Mouse (Mus musculus) small intestine, adult 2 months (tissue): ENCODE measurements around the gene Tpcn1. TPM values are rescaled to one million over a fixed set of nuclear protein-coding genes. Genes with fewer than 3 reads are reported as not detected.

Source experiments
- H3K27ac ChIP-seq: fragments of 200-500 bp; 2 replicates; pipeline ENCODE4 v1.5.1; 2012; ENCODE audit warnings: low read depth, low read length, control low read depth, inconsistent platforms; ENCODE audit not compliant: insufficient read depth
- H3K27me3 ChIP-seq: fragments of 200-500 bp; 2 replicates; pipeline ENCODE4 v1.6.1; 2012; ENCODE audit warnings: mild to moderate bottlenecking, moderate library complexity, low read length, inconsistent platforms; ENCODE audit not compliant: control insufficient read depth, insufficient read depth
- H3K36me3 ChIP-seq: fragments of 200-500 bp; 2 replicates; pipeline ENCODE4 v1.6.1; 2012; ENCODE audit warnings: mild to moderate bottlenecking, low read length, control low read depth, inconsistent platforms; ENCODE audit not compliant: control insufficient read depth, insufficient read depth
- H3K4me1 ChIP-seq: fragments of 200-500 bp; 2 replicates; pipeline ENCODE4 v1.6.1; 2012; ENCODE audit warnings: low read length, inconsistent platforms, mixed read lengths; ENCODE audit not compliant: control insufficient read depth, insufficient read depth, insufficient read length
- H3K4me3 ChIP-seq: fragments of 200-500 bp; 2 replicates; pipeline ENCODE4 v1.5.1; 2012; ENCODE audit warnings: low read depth, mild to moderate bottlenecking, control low read depth, inconsistent platforms, low read length, moderate library complexity
- CTCF ChIP-seq: fragments of 200-500 bp; IDR thresholded peaks from 2 replicates; pipeline ENCODE4 v1.5.1; 2012; ENCODE audit warnings: low read depth, mild to moderate bottlenecking, control low read depth, inconsistent platforms, low read length, moderate library complexity, mixed read lengths; ENCODE audit not compliant: insufficient replicate concordance, insufficient read length; ENCODE audit errors: extremely low read depth
- POLR2A ChIP-seq: fragments of 200-500 bp; IDR thresholded peaks from 2 replicates; pipeline ENCODE4 v1.6.1; 2012; ENCODE audit warnings: low read depth, mild to moderate bottlenecking, control low read depth, inconsistent platforms, low read length, moderate library complexity
- WGBS: fragments of 180-500 bp; shearing (Covaris S2); methylation state at CpG from one replicate; pipeline ENCODE4 v1.1.7; 2018; 5-methylcytosine and 5-hydroxymethylcytosine counted together
- polyA plus RNA-seq: library from polyadenylated mRNA; depleted of rRNA; stranded (reverse); fragments of >200 nt; gene quantifications from 2 replicates; pipeline ENCODE4 v1.2.3, GENCODE M21; 2012

Tpcn1 gene
- polyA plus RNA-seq, 1 experiment, result 115 TPM

- Histone ChIP-seq H3K36me3 (peaks cover 54% of the 10 kb centered on the region), H3K4me1 (peaks cover 4% of the 10 kb centered on the region; the same call in 1 of the 2 replicates), H3K4me3 (no peak overlapping the region), H3K27ac (no peak overlapping the region), H3K27me3 (no peaks in the 10 kb centered on the region)
- 93% methylated on average over 24 of the region's 24 CpGs for WGBS
- TF ChIP-seq POLR2A (no peak), CTCF (no peak)
Observed at GRCm38 (mm10) chr5:120555871-120556270, 32.6 kb downstream of the Tpcn1 start.

- Histone ChIP-seq H3K27me3 (no peaks in the 10 kb centered on the region), H3K36me3 (peaks cover 56% of the 10 kb centered on the region), H3K27ac (no peak overlapping the region), H3K4me3 (no peak overlapping the region), H3K4me1 (no peaks in the 10 kb centered on the region)
- WGBS, result 96% methylated on average over 5 of the region's 5 CpGs
- no peak for TF ChIP-seq CTCF
- no peak for TF ChIP-seq POLR2A
Observed at GRCm38 (mm10) chr5:120550673-120551072, 37.8 kb downstream of the Tpcn1 start.

DNA sequence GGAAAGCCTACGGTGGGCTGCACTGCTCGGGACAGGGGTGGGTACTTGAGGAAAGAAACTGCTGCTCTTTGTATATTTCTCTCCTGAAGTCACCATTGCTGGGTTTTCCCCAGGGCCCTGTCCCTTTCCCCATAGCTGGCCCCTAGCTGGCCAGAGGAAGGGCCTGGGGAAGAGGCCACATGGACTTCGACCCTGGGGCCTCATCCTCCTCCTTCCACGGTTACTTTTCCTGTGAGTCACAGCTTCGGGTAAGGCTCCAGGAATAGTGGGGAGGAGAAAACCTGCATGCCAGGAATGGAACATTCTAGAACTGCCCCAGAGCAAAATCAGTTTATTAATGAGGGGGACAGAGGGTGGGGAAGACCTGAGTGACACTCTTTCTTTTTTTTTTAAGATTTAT, 38.3 kb downstream of the Tpcn1 start:
- H3K36me3 ChIP-seq, result peaks cover 51% of the 10 kb centered on the region
- no peaks in the 10 kb centered on the region for H3K4me1 ChIP-seq
- no peak for TF ChIP-seq CTCF
- no peak for TF ChIP-seq POLR2A
- H3K27ac ChIP-seq, result no peak overlapping the region
- no peaks in the 10 kb centered on the region for H3K27me3 ChIP-seq
- WGBS, result 44% methylated on average over 5 of the region's 5 CpGs
- no peak overlapping the region for H3K4me3 ChIP-seq

DNA sequence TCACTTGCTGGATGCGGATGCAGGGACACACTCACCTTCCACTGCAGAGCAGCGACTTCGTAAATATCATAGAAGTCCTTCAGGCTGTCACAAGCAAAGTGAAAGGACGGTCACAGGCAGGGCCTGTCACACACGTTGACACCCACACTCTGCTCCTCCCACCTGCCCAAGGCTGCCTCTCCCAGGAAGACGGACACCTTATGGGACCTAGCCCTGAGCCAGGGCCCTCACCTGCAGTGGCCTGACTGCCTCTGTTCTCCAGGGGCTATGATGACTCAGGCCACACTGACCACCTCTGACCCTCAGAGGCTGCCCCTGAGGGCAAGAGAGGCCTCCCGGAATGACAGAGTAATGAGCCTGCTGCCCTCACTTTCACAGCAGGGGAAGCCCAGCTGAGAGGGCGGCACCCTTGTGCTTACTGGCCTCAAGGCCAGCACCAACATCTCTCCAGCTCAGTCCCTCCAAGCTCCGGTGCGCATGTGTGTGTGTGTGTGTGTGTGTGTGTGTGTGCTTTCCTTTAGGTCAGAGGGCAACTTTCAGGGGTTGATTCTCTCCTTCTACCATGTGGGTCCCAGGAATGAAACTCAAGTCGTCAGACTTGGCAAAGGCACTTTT, 40.1 kb downstream of the Tpcn1 start:
- TF ChIP-seq CTCF (no peak), POLR2A (no peak)
- Histone ChIP-seq H3K27ac (no peak overlapping the region), H3K36me3 (peaks cover 46% of the 10 kb centered on the region)

DNA sequence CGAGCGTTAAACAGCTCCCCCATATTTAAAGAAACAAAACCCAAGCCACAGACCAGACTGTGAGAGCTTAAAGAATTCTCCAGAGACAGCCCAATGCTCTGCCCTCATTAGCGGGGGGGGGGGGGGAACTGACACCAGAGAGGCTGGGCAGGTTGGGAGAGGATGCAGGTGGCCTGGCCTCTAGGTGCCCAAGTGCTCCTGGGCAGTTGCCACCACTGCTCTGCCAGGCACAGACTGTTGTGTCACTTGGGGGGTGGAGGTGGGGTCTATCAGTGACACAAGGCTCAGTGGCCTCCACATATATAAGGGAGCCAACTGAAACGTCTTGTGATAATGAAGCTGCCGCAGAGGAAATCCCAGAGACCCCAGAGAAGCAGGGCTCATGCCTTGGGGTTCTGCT, 51.8 kb downstream of the Tpcn1 start:
- H3K36me3 ChIP-seq, result peaks cover 56% of the 10 kb centered on the region
- 78% methylated on average over 5 of the region's 5 CpGs for WGBS
- TF ChIP-seq CTCF, result no peak
- TF ChIP-seq POLR2A, result no peak

More for the DNA sequence above, 40.1 kb downstream of the Tpcn1 start:
- Histone ChIP-seq H3K4me3 (no peak overlapping the region), H3K27me3 (no peaks in the 10 kb centered on the region), H3K4me1 (no peaks in the 10 kb centered on the region)
- 86% methylated on average over 11 of the region's 11 CpGs for WGBS

DNA sequence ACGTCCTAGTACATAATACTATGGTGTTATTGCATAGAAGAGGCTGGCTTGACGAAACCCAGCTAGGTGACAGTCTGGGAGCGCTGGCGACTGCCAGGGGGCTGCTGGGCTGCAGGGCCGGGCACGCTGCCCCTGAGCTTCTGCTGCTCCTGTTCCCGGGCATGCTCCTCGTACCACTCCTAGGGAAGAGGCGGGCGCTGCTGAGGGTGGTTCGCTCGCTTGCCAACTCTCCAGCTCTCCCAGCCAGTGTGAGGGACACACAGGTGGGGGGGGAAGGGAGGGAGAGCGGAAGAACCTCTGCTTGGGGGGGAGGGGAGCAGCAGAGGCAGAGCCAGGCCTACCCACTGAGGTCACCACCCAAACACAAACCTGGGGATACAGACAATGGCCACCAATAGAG, 52.4 kb downstream of the Tpcn1 start:
- Histone ChIP-seq H3K4me1 (no peaks in the 10 kb centered on the region), H3K36me3 (peaks cover 54% of the 10 kb centered on the region), H3K27ac (no peak overlapping the region), H3K4me3 (no peak overlapping the region), H3K27me3 (no peaks in the 10 kb centered on the region)
- 90% methylated on average over 13 of the region's 13 CpGs for WGBS
- TF ChIP-seq POLR2A, result no peak
- TF ChIP-seq CTCF, result no peak

More for the DNA sequence above, 51.8 kb downstream of the Tpcn1 start:
- Histone ChIP-seq H3K27ac (no peak overlapping the region), H3K4me3 (no peak overlapping the region), H3K4me1 (no peaks in the 10 kb centered on the region), H3K27me3 (no peaks in the 10 kb centered on the region)

DNA sequence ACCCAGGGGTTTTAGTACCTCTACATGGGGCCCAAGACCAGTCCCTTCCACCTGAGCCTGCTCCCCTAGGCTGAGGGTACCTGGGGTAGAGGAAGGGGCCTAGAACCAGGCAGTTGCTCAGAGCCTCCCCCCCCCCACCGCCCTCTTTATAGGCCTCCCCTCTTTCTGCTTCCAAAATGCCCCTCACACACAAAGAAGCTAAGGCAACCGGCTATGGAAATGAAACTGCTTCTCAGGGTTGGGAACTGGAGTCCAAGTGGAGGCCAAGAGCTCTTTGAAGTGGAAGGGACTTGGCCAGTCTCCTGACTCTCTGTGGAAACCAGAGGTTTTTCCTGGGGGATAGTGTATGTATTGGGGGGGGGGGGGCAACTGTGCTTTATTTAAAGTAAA, 53.8 kb downstream of the Tpcn1 start:
- H3K36me3 ChIP-seq, result peaks cover 43% of the 10 kb centered on the region
- no peak overlapping the region for H3K27ac ChIP-seq
- H3K4me3 ChIP-seq, result no peak overlapping the region
- no peaks in the 10 kb centered on the region for H3K27me3 ChIP-seq
- TF ChIP-seq POLR2A, result no peak
- no peak for TF ChIP-seq CTCF
- 85% methylated on average over 2 of the region's 2 CpGs for WGBS
- H3K4me1 ChIP-seq, result no peaks in the 10 kb centered on the region

DNA sequence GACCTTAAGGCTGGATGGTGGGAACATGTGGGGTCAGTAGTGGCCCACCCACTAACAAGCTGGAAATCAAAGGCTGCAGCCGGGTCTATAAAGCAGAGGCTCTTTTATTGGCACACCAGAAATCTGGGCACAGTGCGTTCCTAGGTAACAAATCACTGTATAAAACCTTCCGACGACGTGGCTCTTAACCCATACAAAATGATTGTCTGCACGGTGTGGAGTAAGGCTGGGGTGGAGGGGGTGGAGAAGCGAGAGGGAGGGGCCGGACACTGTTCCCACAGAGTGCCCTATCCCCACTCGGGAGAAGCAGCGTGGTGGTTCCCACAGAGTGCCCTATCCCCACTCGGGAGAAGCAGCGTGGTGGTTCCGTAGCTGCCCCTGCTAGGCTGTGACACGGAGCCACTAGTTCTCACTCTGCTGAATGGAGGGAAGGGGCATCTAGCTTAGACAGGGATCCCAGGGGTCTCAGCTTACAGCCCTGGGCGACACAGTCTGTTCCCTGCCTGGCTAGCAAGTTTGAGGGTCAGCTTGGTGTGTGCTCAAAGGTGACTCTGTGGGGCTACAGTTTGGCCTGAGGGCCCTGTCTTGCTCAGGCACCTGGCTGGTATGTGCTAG, 54.3 kb downstream of the Tpcn1 start:
- H3K4me1 ChIP-seq, result no peaks in the 10 kb centered on the region
- no peaks in the 10 kb centered on the region for H3K27me3 ChIP-seq
- H3K27ac ChIP-seq, result no peak overlapping the region
- no peak for TF ChIP-seq POLR2A
- no peak for TF ChIP-seq CTCF
- no peak overlapping the region for H3K4me3 ChIP-seq
- WGBS, result 75% methylated on average over 15 of the region's 15 CpGs
- peaks cover 38% of the 10 kb centered on the region for H3K36me3 ChIP-seq
